Mouse (Mus musculus) layer of hippocampus, adult 8-10 months (tissue): Measurements from ENCODE around the gene Myt1. TPM values are rescaled to one million over a fixed set of nuclear protein-coding genes. Genes with fewer than 3 reads are reported as not detected.
"Not testable (repeated sequence)": the region's sequence is repeated elsewhere in the genome, so short reads cannot be mapped to it uniquely, and the experiment has no call there.

Experiments
- DNase-seq, 2 experiments: peaks; one replicate each; pipeline ENCODE4 v3.0.0; 2022; ENCODE audit warnings: low spot score in 2 of 2
- total RNA-seq, 4 experiments: library from RNA; stranded (reverse); gene quantifications; 2 replicates each; pipeline ENCODE4 v1.2.4; 2022

Myt1 gene
- total RNA-seq, 4 experiments from 2014 or later = 23.2 to 41.8 (median 27.1) TPM

- DNase-seq = no peak
These were observed 14.6 kb downstream of the Myt1 start for GRCm38 (mm10) chr2:181777715-181778114.

- DNase-seq = no peak
These were observed 18.3 kb downstream of the Myt1 start for GRCm38 (mm10) chr2:181781421-181781820.

- DNase-seq = no peak
These were observed 24.7 kb downstream of the Myt1 start for GRCm38 (mm10) chr2:181787852-181788251.

- no peak for DNase-seq
These were observed 26.3 kb downstream of the Myt1 start for GRCm38 (mm10) chr2:181789396-181789795.

- not testable (repeated sequence) for DNase-seq
These were observed 30.1 kb downstream of the Myt1 start for GRCm38 (mm10) chr2:181793186-181793585.

- peak; percentile 13 to 15 for DNase-seq
These were observed 32.6 kb downstream of the Myt1 start for GRCm38 (mm10) chr2:181795641-181796130.

GRCm38 (mm10) chr2:181797672-181798071, 34.5 kb downstream of the Myt1 start:
- no peak for DNase-seq

- DNase-seq = no peak
These were observed 66.0 kb downstream of the Myt1 start for GRCm38 (mm10) chr2:181829032-181829650.

- no peak for DNase-seq
These were observed 69.6 kb downstream of the Myt1 start for GRCm38 (mm10) chr2:181832745-181833144.

GRCm38 (mm10) chr2:181837372-181838292, 74.5 kb downstream of the Myt1 start, which contains the start of gene Pcmtd2:
Gene Pcmtd2, plus strand, starts transcription at chr2:181837854.
- peak; percentile 90 to 94 for DNase-seq

GRCm38 (mm10) chr2:181838293-181838680, 75.2 kb downstream of the Myt1 start:
- no peak for DNase-seq

- DNase-seq = no peak
These were observed 82.7 kb downstream of the Myt1 start for GRCm38 (mm10) chr2:181845709-181846394.

GRCm38 (mm10) chr2:181863791-181864535, 100.8 kb downstream of the Myt1 start, which contains the start of gene Polr3k:
Gene Polr3k, plus strand, starts transcription at chr2:181864337.
- DNase-seq = peak; percentile 97 to 98

- no peak for DNase-seq
These were observed 101.4 kb downstream of the Myt1 start for GRCm38 (mm10) chr2:181864536-181864860.

- DNase-seq = peak; percentile 54 to 78
These were observed 103.8 kb downstream of the Myt1 start for GRCm38 (mm10) chr2:181866931-181867330.

GRCm38 (mm10) chr2:181871039-181871438, 107.9 kb downstream of the Myt1 start:
- DNase-seq = no peak

Other genes with a start within 250 kb of the Myt1 start
- 100 to 1,000 TPM; 243 to 289 (median 265) TPM for gene Dnajc5, start 242.8 kb upstream of the Myt1 start, total RNA-seq
- 10 to 100 TPM; 69.9 to 90.4 (median 73.4) TPM for gene Uckl1, start 178.4 kb upstream of the Myt1 start, total RNA-seq
- 10 to 100 TPM; 59.5 to 63.3 (median 59.8) TPM for gene Prpf6, start 171.5 kb upstream of the Myt1 start, total RNA-seq
- 100 to 1,000 TPM in 1 of 4 experiments, 10 to 100 TPM in 3; 89.3 to 104 (median 93.8) TPM for gene Zfp512b, start 170.5 kb upstream of the Myt1 start, total RNA-seq
- gene Samd10, start 164.1 kb upstream of the Myt1 start, total RNA-seq = 10 to 100 TPM; 14.1 to 17.8 (median 16.2) TPM
- 1 to 10 TPM in 1 of 4 experiments, under 1 TPM in 2, not detected in 1; 0.61 to 1.8 (median 0.87) TPM for gene Gm29797, start 106.3 kb upstream of the Myt1 start, total RNA-seq
- gene Sox18, start 91.7 kb upstream of the Myt1 start, total RNA-seq = 10 to 100 TPM in 3 of 4 experiments, 1 to 10 TPM in 1; 7.6 to 11.3 (median 10.9) TPM
- gene Tcea2, start 83.0 kb upstream of the Myt1 start, total RNA-seq = 10 to 100 TPM; 53.6 to 71.8 (median 69.3) TPM
- gene Rgs19, start 69.4 kb upstream of the Myt1 start, total RNA-seq = 10 to 100 TPM; 39.6 to 51.5 (median 42.7) TPM
- not detected for gene Lkaaear1, start 64.9 kb upstream of the Myt1 start, total RNA-seq
- 10 to 100 TPM; 50.4 to 67.7 (median 56.7) TPM for gene Oprl1, start 48.3 kb upstream of the Myt1 start, total RNA-seq
- 100 to 1,000 TPM in 1 of 4 experiments, 10 to 100 TPM in 3; 76.2 to 112 (median 93.0) TPM for gene Pcmtd2, start 74.5 kb downstream of the Myt1 start, total RNA-seq
- gene Polr3k, start 101.0 kb downstream of the Myt1 start, total RNA-seq = 10 to 100 TPM; 24.8 to 32.6 (median 27.3) TPM
- not detected for gene Gm14496, start 227.8 kb downstream of the Myt1 start, total RNA-seq